In genomic region chr6:121527281-121527680, GRCm38 (mm10) we compare ENCODE assay signal across 28 mouse cellular contexts. TPM values are rescaled to one million over a fixed set of nuclear protein-coding genes. Genes with fewer than 3 reads are reported as not detected.
DNase-seq lines count a peak whose midpoint lies in the region; ATAC-seq lines count a peak whose summit lies in the region.
"Had no signal": no experiment of that assay in that cellular context is flagged by ENCODE, and none has a peak within 500 bp of the region (broad histone marks: within the 10 kb centered on the region; RNA-seq: fewer than 3 reads in every experiment).

No protein-coding gene starts in this region.

- no peak overlapping the region for H3K27ac ChIP-seq in forebrain, embryonic 10.5 days
- no peak overlapping the region for H3K27ac ChIP-seq in forebrain, embryonic 16.5 days (ENCODE audit: low read length)
- no peak overlapping the region for H3K27ac ChIP-seq in heart, embryonic 10.5 days
- H3K27ac ChIP-seq: embryonic facial prominence, embryonic 13.5 days; embryonic facial prominence, embryonic 15.5 days; forebrain, embryonic 13.5 days; forebrain, embryonic 15.5 days had no signal

- peaks cover 8% of the 10 kb centered on the region for H3K4me1 ChIP-seq in forebrain, embryonic 10.5 days
- peaks cover 7% of the 10 kb centered on the region for H3K4me1 ChIP-seq in forebrain, embryonic 16.5 days (replicated peaks; ENCODE audit: control insufficient read depth, insufficient read depth, low read length)
- H3K4me1 ChIP-seq in heart, embryonic 10.5 days: peaks cover 8% of the 10 kb centered on the region; the same call in 1 of the 2 replicates
- H3K4me1 ChIP-seq: embryonic facial prominence, embryonic 13.5 days; embryonic facial prominence, embryonic 15.5 days had no signal

- intact Hi-C loops in heart, postnatal 25 days (cut with DNase I): no loop called here

- H3K36me3 ChIP-seq in forebrain, embryonic 10.5 days (replicated peaks): no peaks in the 10 kb centered on the region
- no peaks in the 10 kb centered on the region for H3K36me3 ChIP-seq in forebrain, embryonic 16.5 days (ENCODE audit: control insufficient read depth, insufficient read depth)
- H3K36me3 ChIP-seq in heart, embryonic 10.5 days: no peaks in the 10 kb centered on the region
- H3K36me3 ChIP-seq: embryonic facial prominence, embryonic 13.5 days; embryonic facial prominence, embryonic 15.5 days; forebrain, embryonic 15.5 days; G1E had no signal

- no peak overlapping the region for H3K4me2 ChIP-seq in forebrain, embryonic 16.5 days (ENCODE audit: low read length)
- H3K4me2 ChIP-seq: embryonic facial prominence, embryonic 13.5 days; embryonic facial prominence, embryonic 15.5 days; forebrain, embryonic 13.5 days; forebrain, embryonic 15.5 days had no signal

- H3K27me3 ChIP-seq in forebrain, embryonic 10.5 days (ENCODE audit: poor library complexity, severe bottlenecking): peaks cover 32% of the 10 kb centered on the region
- H3K27me3 ChIP-seq in forebrain, embryonic 16.5 days (replicated peaks; ENCODE audit: control insufficient read depth, insufficient read depth, low read length): no peaks in the 10 kb centered on the region
- 0 out of 2 replicates have a peak, but pooled peaks cover 4% of the 10 kb centered on the region for H3K27me3 ChIP-seq in heart, embryonic 10.5 days (ENCODE audit: insufficient read depth, poor library complexity, severe bottlenecking)
- H3K27me3 ChIP-seq: embryonic facial prominence, embryonic 13.5 days; embryonic facial prominence, embryonic 15.5 days; forebrain, embryonic 13.5 days; forebrain, embryonic 15.5 days; Patski had no signal

- ATAC-seq in forebrain, embryonic 16.5 days: no peak
- ATAC-seq: CD4-positive, CD25-positive, alpha-beta regulatory T cell, adult 4 months; forebrain, embryonic 13.5 days; forebrain, embryonic 15.5 days; Patski had no signal

- DNase-seq in forebrain, embryonic 10.5 days (ENCODE audit: extremely low spot score, low spot score): peak; percentile 11
- DNase-seq in heart, embryonic 10.5 days (ENCODE audit: low spot score): peak; percentile 61
- no peak for DNase-seq in heart, postnatal 25 days (ENCODE audit: low spot score)
- peak; percentile 13 for DNase-seq in testis, postnatal 10 days (ENCODE audit: low spot score)
- no peak for DNase-seq in testis, postnatal 14 days (ENCODE audit: low spot score)
- no peak for DNase-seq in ovary, postnatal 36 days (ENCODE audit: low spot score)
- DNase-seq: adrenal gland, adult 2 months; adrenal gland, postnatal 10 days; adrenal gland, postnatal 25 days; B cell, adult 2 months; cerebellum, adult 11 months; cerebellum, adult 18-20 months; cerebellum, adult 8-10 months; cerebellum, adult 9-11 months; cerebellum, postnatal 14 days; cerebellum, postnatal 36 days; embryo, embryonic 11 days had no signal

- H3K9ac ChIP-seq in forebrain, embryonic 16.5 days (replicated peaks; ENCODE audit: low read depth, low read length): no peak overlapping the region
- H3K9ac ChIP-seq: embryonic facial prominence, embryonic 13.5 days; embryonic facial prominence, embryonic 15.5 days; forebrain, embryonic 13.5 days; forebrain, embryonic 15.5 days had no signal

- H3K4me3 ChIP-seq in forebrain, embryonic 10.5 days: no peak overlapping the region
- no peak overlapping the region for H3K4me3 ChIP-seq in forebrain, embryonic 16.5 days (replicated peaks; ENCODE audit: low read length)
- no peak overlapping the region for H3K4me3 ChIP-seq in heart, embryonic 10.5 days
- H3K4me3 ChIP-seq: embryonic facial prominence, embryonic 13.5 days; embryonic facial prominence, embryonic 15.5 days; erythroblast, embryonic 14.5 days; forebrain, embryonic 13.5 days; forebrain, embryonic 15.5 days had no signal

- no peaks in the 10 kb centered on the region for H3K9me3 ChIP-seq in forebrain, embryonic 10.5 days
- no peaks in the 10 kb centered on the region for H3K9me3 ChIP-seq in forebrain, embryonic 16.5 days (ENCODE audit: control insufficient read depth, low read length)
- H3K9me3 ChIP-seq in heart, embryonic 10.5 days: no peaks in the 10 kb centered on the region
- H3K9me3 ChIP-seq: embryonic facial prominence, embryonic 13.5 days; embryonic facial prominence, embryonic 15.5 days; forebrain, embryonic 13.5 days; forebrain, embryonic 15.5 days had no signal

- 93% methylated on average over 4 of the region's 4 CpGs for WGBS in forebrain, embryonic 10.5 days
- WGBS in forebrain, embryonic 16.5 days: 93% methylated on average over 4 of the region's 4 CpGs
- WGBS in heart, embryonic 10.5 days: 86% methylated on average over 4 of the region's 4 CpGs

RNA-seq across cellular contexts. Expression of gene Iqsec3, which starts 53.8 kb away (rescaled TPM):
- polyA plus RNA-seq in forebrain, embryonic 10.5 days (2016; fragmentation: Nextera tagmentation; extraction: Ambion mirVana): 0.09 and 0.20 TPM in 2 replicates
- 3.9 and 6.2 TPM in 2 replicates for polyA plus RNA-seq in forebrain, embryonic 16.5 days (2015; fragmentation: Nextera tagmentation; extraction: Ambion mirVana)
- 0.03 TPM in 1 of 2 replicates, not detected in the other for polyA plus RNA-seq in heart, embryonic 10.5 days (2016; fragmentation: Nextera tagmentation; extraction: Ambion mirVana)
- under 1 TPM; 0.39 to 0.61 TPM for total RNA-seq in heart, postnatal 25 days (2021)
- total RNA-seq: CH12.LX; common myeloid progenitor, adult 5-6 weeks had no signal
- polyA plus RNA-seq: CD4-positive, CD25-positive, alpha-beta regulatory T cell, adult 4 months; erythroblast, embryonic 14.5 days; G1E had no signal

Comparison
In these comparisons a context has a peak if more than half of its experiments do, and no peak if none do; other contexts are left out.
1. DNase-seq: peak in forebrain, embryonic 10.5 days (single experiment), heart, embryonic 10.5 days (single experiment) and testis, postnatal 10 days (single experiment); none in heart, postnatal 25 days (single experiment), testis, postnatal 14 days (single experiment) and ovary, postnatal 36 days (single experiment).